Mouse (Mus musculus): ENCODE measurements around the gene Ccdc59.

DNA sequence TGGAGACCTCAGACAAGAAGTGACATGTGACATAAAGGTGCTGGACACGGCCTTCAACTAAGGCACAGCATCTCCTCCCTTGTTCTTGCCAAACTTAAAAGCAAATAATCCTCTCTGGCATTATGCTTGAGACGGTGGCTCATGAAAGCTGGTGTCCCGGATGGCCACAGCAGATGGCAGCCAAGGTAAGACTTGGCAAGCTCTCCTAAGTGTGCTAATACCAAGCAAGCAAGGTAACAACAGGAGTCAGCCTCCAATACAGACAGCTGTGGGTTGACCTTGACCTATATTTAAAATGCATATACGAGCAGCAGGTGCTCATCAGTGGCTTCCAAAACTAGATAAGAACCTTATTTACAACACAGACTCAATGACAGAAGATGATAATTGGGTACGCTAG lies 9.4 kb downstream of the Ccdc59 start:
- TF ChIP-seq POLR2A (IDR thresholded peaks at IDR 0.05; ENCODE audit: insufficient read length, low read depth) = no peak
- TF ChIP-seq USF1 (IDR thresholded peaks at IDR 0.05; ENCODE audit: low read depth) = no peak
- no peak for TF ChIP-seq MAX (IDR thresholded peaks at IDR 0.05; ENCODE audit: low read depth)
- no peak for TF ChIP-seq E2F4 (IDR thresholded peaks at IDR 0.05; ENCODE audit: insufficient read depth)
- no peak for TF ChIP-seq SRF (IDR thresholded peaks at IDR 0.05; ENCODE audit: control insufficient read depth, insufficient read length, low read depth)
- no peak for TF ChIP-seq POLR2AphosphoS2 (IDR thresholded peaks at IDR 0.05; ENCODE audit: insufficient read length, low read depth)
- no peak for TF ChIP-seq TCF12 (IDR thresholded peaks at IDR 0.05; ENCODE audit: insufficient read depth, poor library complexity, severe bottlenecking)
- TF ChIP-seq MYOD1 (IDR thresholded peaks at IDR 0.05; ENCODE audit: control insufficient read depth in 1 of 3, insufficient read length in 2 of 3, low read depth in 2 of 3) = no peak
- TF ChIP-seq MYOG (IDR thresholded peaks at IDR 0.05; ENCODE audit: control insufficient read depth in 1 of 3, insufficient read depth in 1 of 3, insufficient read length in 2 of 3, low read depth in 2 of 3) = no peak
